In genomic region chr4:109743984-109744383, GRCm38 (mm10) we compare ENCODE assay signal across 17 mouse cellular contexts.
DNase-seq lines count a peak whose midpoint lies in the region; ATAC-seq and TF ChIP-seq lines count a peak whose summit lies in the region.
"Had no signal": no experiment of that assay in that cellular context is flagged by ENCODE, and none has a peak within 500 bp of the region (broad histone marks: within the 10 kb centered on the region; RNA-seq: fewer than 3 reads in every experiment).

No protein-coding gene starts in this region.

- H3K4me3 ChIP-seq in heart, postnatal 0 days (ENCODE audit: low read depth, low read length), result no peak overlapping the region
- H3K4me3 ChIP-seq in lung, postnatal 0 days (ENCODE audit: low read depth, low read length), result no peak overlapping the region
- H3K4me3 ChIP-seq: erythroblast, embryonic 14.5 days; liver, embryonic 15.5 days; megakaryocyte, embryonic 14.5 days; myocyte had no signal

- no peaks in the 10 kb centered on the region for H3K27me3 ChIP-seq in heart, postnatal 0 days (ENCODE audit: control insufficient read depth, insufficient read depth, low read length)
- no peaks in the 10 kb centered on the region for H3K27me3 ChIP-seq in lung, postnatal 0 days (replicated peaks; ENCODE audit: insufficient read depth, low read length)
- no peaks in the 10 kb centered on the region for H3K27me3 ChIP-seq in Patski
- H3K27me3 ChIP-seq: liver, embryonic 15.5 days; megakaryocyte, embryonic 14.5 days had no signal

- H3K4me1 ChIP-seq in heart, postnatal 0 days (ENCODE audit: control insufficient read depth, insufficient read depth), result no peaks in the 10 kb centered on the region
- H3K4me1 ChIP-seq in lung, postnatal 0 days (ENCODE audit: insufficient read depth, low read depth, low read length), result no peaks in the 10 kb centered on the region
- H3K4me1 ChIP-seq: liver, embryonic 15.5 days; megakaryocyte, embryonic 14.5 days had no signal

- H3K27ac ChIP-seq in heart, postnatal 0 days (ENCODE audit: low read depth), result no peak overlapping the region
- no peak overlapping the region for H3K27ac ChIP-seq in lung, postnatal 0 days (ENCODE audit: low read length)
- H3K27ac ChIP-seq: liver, embryonic 15.5 days had no signal

- H3K36me3 ChIP-seq in heart, postnatal 0 days (replicated peaks; ENCODE audit: control insufficient read depth, insufficient read depth, low read length), result no peaks in the 10 kb centered on the region
- 0 out of 2 replicates have a peak, but pooled peaks cover under 1% of the 10 kb centered on the region for H3K36me3 ChIP-seq in lung, postnatal 0 days (ENCODE audit: insufficient read depth, low read length)

- 83% methylated on average over 2 of the region's 2 CpGs for WGBS in heart, postnatal 0 days
- WGBS in lung, postnatal 0 days, result 74% methylated on average over 2 of the region's 2 CpGs

- H3K9ac ChIP-seq in heart, postnatal 0 days (replicated peaks; ENCODE audit: low read depth, low read length), result no peak overlapping the region
- H3K9ac ChIP-seq in lung, postnatal 0 days (replicated peaks; ENCODE audit: low read depth), result no peak overlapping the region
- H3K9ac ChIP-seq: liver, embryonic 15.5 days had no signal

- in situ Hi-C loops in Patski (cut with MboI; ENCODE audit: low pct_unique_long_range_greater_than_20kb), result no loop called here

- POLR2A ChIA-PET in Patski (lab: Charles Lee), result no interaction called here

- no peaks in the 10 kb centered on the region for H3K9me3 ChIP-seq in heart, postnatal 0 days (replicated peaks; ENCODE audit: control insufficient read depth, low read length)
- H3K9me3 ChIP-seq in lung, postnatal 0 days (ENCODE audit: low read length), result no peaks in the 10 kb centered on the region
- H3K9me3 ChIP-seq: G1E; liver, embryonic 15.5 days; megakaryocyte, embryonic 14.5 days had no signal

- ATAC-seq in heart, postnatal 0 days (ENCODE audit: insufficient read depth, low read depth), result no peak
- ATAC-seq in lung, postnatal 0 days, result no peak
- no peak for ATAC-seq in Patski

- TF ChIP-seq EP300 in heart, postnatal 0 days (IDR thresholded peaks at IDR 0.05; ENCODE audit: low read depth), result no peak
- TF ChIP-seq EP300 in lung, postnatal 0 days (IDR thresholded peaks at IDR 0.05), result no peak

- DNase-seq in heart, postnatal 0 days (ENCODE audit: low spot score), result no peak
- no peak for DNase-seq in heart, adult 11 months
- no peak for DNase-seq in lung, postnatal 0 days (ENCODE audit: low spot score)
- DNase-seq in lung, postnatal 4 days, result no peak
- no peak for DNase-seq in Patski (ENCODE audit: low read depth, low spot score)
- DNase-seq in retina, embryonic 14.5 days (ENCODE audit: low spot score), result peak; percentile 49
- no peak for DNase-seq in ovary, postnatal 36 days (ENCODE audit: low spot score)
- DNase-seq in urinary bladder, postnatal 36 days (ENCODE audit: low spot score in 2 of 2), result no peak
- DNase-seq: adrenal gland, adult 2 months; heart, postnatal 36 days; kidney, adult 2 months; spleen, adult 18-20 months had no signal

- TF ChIP-seq CTCF in heart, postnatal 0 days (IDR thresholded peaks at IDR 0.05; ENCODE audit: low read depth), result peak; percentile 25; the same call in 1 of the 2 replicates
- peak; percentile 36 for TF ChIP-seq CTCF in lung, postnatal 0 days (IDR thresholded peaks at IDR 0.05)
- TF ChIP-seq CTCF in Patski (IDR thresholded peaks at IDR 0.05), result peak; percentile 40

- H3K4me2 ChIP-seq in heart, postnatal 0 days (ENCODE audit: low read depth, low read length), result no peak overlapping the region
- H3K4me2 ChIP-seq in lung, postnatal 0 days (replicated peaks; ENCODE audit: low read depth, low read length), result no peak overlapping the region
- H3K4me2 ChIP-seq: liver, embryonic 15.5 days had no signal

- CTCF ChIA-PET in Patski (lab: Charles Lee), result interaction anchor here (0.9 to 2.1 kb wide), 4 partner anchors 10 to 278 kb away, joined by 3 to 8 read pairs (median 5); no protein-coding TSS in a partner anchor
